Mouse (Mus musculus) G1E-ER4 (cell line): ENCODE data around the gene Uts2. TPM values are rescaled to one million over a fixed set of nuclear protein-coding genes. Genes with fewer than 3 reads are reported as not detected.

ENCODE experiments used
- GATA1 ChIP-seq: IDR thresholded peaks from one replicate; pipeline ENCODE4 v1.8.0; 2012; ENCODE audit warnings: low read length, inconsistent platforms
- polyA plus RNA-seq: library from polyadenylated mRNA; stranded (reverse); fragments of >175 nt; gene quantifications from 2 replicates; pipeline ENCODE4 v1.2.3, GENCODE M21; 2012

Uts2 gene
- polyA plus RNA-seq, 1 experiment, result not detected

GRCm38 (mm10) chr4:150990148-150990547, 6.7 kb upstream of the Uts2 start:
- TF ChIP-seq GATA1, result no peak

DNA sequence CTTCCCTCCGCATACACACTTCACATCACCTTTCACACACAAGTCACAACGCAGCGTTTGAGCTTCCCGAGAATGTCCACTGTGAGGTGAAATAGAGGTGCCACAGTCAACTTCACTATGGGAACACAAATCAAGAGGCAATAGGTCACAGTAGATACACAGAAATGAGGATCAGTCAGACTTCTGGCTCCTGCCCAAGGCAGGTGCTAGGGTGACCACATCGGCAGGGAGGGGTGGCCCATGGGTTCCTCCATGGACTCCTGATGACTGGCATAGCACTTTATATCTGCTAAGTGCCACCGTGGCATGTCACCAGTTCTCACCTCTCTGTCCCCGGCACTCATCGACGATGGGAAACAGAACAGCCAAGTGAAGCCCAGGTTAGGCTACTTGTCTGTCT, 1.7 kb downstream of the Uts2 start:
- TF ChIP-seq GATA1, result no peak

DNA sequence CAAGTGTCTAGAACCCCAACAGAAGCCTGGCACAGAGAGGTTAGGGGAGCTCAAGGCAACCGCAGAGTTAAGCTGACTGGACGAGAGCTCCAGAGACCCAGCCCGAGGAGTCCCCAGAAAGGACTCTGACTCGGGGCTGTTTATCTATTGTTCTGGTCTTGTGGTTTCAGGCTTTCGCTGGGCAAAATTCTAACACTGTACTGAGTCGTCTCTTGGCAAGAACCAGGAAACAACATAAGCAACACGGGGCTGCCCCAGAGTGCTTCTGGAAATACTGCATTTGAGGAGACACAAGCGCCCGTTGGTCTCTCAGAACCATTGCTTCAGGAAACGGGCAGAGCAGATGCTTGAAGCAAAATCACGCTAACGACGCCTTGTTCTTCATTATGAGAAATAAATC, 4.5 kb downstream of the Uts2 start:
- TF ChIP-seq GATA1, result no peak

DNA sequence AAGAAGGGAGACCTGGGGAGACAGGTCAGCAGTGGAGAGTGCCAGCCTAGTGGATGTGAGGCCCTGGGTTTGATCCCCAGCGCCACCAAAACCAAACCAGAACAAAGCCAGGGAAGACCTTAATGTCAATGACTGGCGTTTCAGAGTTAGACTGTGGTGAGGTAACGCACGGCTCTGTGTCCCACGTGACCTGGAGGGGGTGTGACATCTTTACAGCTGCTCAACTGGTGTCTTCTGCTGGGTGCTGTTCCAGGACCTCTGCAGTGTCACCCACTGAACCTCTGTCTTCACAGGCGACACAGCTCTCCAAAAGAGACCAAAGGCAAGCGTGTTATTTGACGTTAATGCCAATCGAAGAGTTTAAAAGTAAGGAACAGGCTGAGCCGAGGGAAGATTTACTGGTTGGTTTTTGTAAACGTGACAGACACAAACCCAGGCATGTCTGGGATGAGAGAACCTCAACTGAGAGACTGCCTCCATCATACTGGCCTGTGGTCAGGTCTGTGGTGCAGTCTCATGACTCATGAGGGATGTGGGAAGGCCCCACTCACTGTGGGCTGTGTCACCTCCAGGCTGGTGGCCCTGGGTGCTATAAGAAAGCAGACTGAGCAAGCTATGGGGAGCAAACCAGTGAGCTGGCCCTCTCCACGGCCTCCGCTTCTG, 8.9 kb downstream of the Uts2 start:
- TF ChIP-seq GATA1, result no peak

GRCm38 (mm10) chr4:151006945-151007344, 10.0 kb downstream of the Uts2 start:
- TF ChIP-seq GATA1, result no peak

GRCm38 (mm10) chr4:151010316-151010715, 13.4 kb downstream of the Uts2 start:
- TF ChIP-seq GATA1, result no peak

- no peak for TF ChIP-seq GATA1
These were observed 19.0 kb downstream of the Uts2 start for GRCm38 (mm10) chr4:151015946-151016345.

GRCm38 (mm10) chr4:151024152-151024551, 27.3 kb downstream of the Uts2 start:
- TF ChIP-seq GATA1, result no peak

GRCm38 (mm10) chr4:151027001-151027400, 30.1 kb downstream of the Uts2 start:
- TF ChIP-seq GATA1, result no peak

- TF ChIP-seq GATA1, result no peak
These were observed 39.6 kb downstream of the Uts2 start for GRCm38 (mm10) chr4:151036521-151036920.

DNA sequence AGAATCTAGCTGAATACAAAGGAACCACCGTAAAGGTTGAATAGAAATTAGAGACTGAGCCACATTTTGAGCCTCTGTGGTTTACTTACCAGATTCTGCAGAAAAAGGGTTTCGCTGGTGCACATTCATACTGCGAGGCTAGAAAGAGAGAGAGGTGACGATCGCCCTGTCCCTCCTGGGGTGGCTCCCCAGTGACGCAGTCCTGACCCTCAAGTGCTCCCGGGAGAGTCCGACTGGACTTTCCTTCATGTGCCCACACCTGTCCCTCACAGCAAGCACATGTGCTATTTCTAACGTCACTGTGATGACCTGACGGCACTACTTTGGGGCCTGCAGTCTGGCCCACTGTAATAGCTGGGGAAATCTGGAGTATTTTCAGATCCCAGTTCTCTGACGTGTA, 40.9 kb downstream of the Uts2 start:
- no peak for TF ChIP-seq GATA1

DNA sequence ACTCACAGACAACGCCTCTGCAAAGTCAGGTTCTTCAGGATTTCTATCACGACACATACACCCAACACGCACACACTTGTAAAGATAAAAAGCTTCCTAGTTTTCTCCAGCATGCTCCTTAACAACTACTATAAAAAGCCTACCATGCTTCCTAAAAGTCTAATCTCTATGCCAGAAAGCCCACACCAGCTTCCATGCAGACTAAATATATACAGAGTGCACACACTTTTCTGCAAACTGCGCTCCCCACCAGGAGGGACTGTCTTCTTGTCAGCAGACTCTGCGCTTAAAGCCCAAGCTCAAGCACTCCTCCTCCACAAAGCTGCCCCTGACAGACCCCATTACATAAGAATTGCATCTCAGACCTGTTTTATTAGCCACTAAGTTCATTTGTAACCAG, 44.6 kb downstream of the Uts2 start:
- TF ChIP-seq GATA1, result no peak

- no peak for TF ChIP-seq GATA1
These were observed 46.4 kb downstream of the Uts2 start for GRCm38 (mm10) chr4:151043281-151043680.

- no peak for TF ChIP-seq GATA1
These were observed 47.4 kb downstream of the Uts2 start, which contains the start of gene Per3 for GRCm38 (mm10) chr4:151044037-151044943. Per3 (minus strand) TSS chr4:151044665.

DNA sequence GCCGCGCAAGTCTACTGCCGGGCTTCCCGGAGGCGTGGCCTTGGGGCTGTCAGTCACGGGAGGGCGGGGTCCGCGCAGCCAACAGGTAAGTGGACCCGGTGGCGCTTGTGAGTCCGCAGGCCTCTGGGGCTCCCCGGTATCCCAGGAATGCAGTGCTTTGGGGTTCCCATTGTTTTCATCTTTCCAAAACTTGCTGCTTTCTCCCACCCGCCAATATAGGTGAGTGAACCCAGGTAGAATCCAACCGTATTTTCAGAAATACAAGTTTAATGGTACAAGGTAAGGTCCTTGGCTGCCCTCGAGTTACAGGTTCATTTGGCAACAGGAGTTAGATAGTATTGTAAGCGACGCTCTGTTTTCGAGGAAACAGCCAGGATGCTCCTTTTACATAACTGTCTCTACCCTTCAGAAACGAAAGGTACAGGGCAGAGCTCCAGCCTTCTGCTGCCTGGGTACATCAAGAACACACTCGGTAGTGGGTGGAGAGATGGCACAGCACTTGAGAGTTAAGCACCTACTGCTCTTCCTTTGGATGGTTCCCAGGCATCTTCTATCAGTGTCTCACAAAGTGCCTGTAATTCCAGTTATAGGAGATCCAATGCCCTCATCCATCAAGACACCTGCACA, 48.2 kb downstream of the Uts2 start:
- no peak for TF ChIP-seq GATA1

GRCm38 (mm10) chr4:151046524-151046923, 49.6 kb downstream of the Uts2 start:
- TF ChIP-seq GATA1, result no peak
